Mouse (Mus musculus) limb, embryonic 14.5 days (tissue): ENCODE results near the gene Tmigd3. TPM values are rescaled to one million over a fixed set of nuclear protein-coding genes. Genes with fewer than 3 reads are reported as not detected.

Experiments used
- ATAC-seq: fragments of 200-750 bp; cut with Nextera tagmentation; 2 replicates; pipeline ENCODE4 v1.8.0; 2017; ENCODE audit warnings: low read depth, moderate number of reproducible peaks, moderate TSS enrichment; ENCODE audit not compliant: low FRiP score
- DNase-seq: peaks from one replicate; pipeline ENCODE4 v3.0.0-alpha.2; 2015; ENCODE audit warnings: low spot score
- H3K27ac ChIP-seq: fragments of 300-500 bp; sonication (generic); replicated peaks from 2 replicates; pipeline ENCODE4 v1.5.1; 2014; ENCODE audit warnings: low read depth, mild to moderate bottlenecking, low read length, moderate library complexity, mixed read lengths
- H3K27me3 ChIP-seq: fragments of 300-500 bp; sonication (generic); 2 replicates; pipeline ENCODE4 v1.6.1; 2014; ENCODE audit warnings: low read length, mixed read lengths; ENCODE audit not compliant: control insufficient read depth, insufficient read depth
- H3K36me3 ChIP-seq: fragments of 300-500 bp; sonication (generic); 2 replicates; pipeline ENCODE4 v1.6.1; 2014; ENCODE audit warnings: mild to moderate bottlenecking, low read length, moderate library complexity, mixed read lengths; ENCODE audit not compliant: control insufficient read depth, insufficient read depth
- H3K4me1 ChIP-seq: fragments of 300-500 bp; sonication (generic); 2 replicates; pipeline ENCODE4 v1.6.1; 2014; ENCODE audit warnings: antibody characterized with exemption, low read length, mixed read lengths; ENCODE audit not compliant: control insufficient read depth, insufficient read depth
- H3K4me2 ChIP-seq: fragments of 300-500 bp; sonication (generic); replicated peaks from 2 replicates; pipeline ENCODE4 v1.6.1; 2014; ENCODE audit warnings: low read depth, mild to moderate bottlenecking, low read length, moderate library complexity; ENCODE audit not compliant: severe bottlenecking
- H3K4me3 ChIP-seq: fragments of 300-500 bp; sonication (generic); replicated peaks from 2 replicates; pipeline ENCODE4 v1.5.1; 2014; ENCODE audit warnings: low read length
- H3K9ac ChIP-seq: fragments of 300-500 bp; sonication (generic); 2 replicates; pipeline ENCODE4 v1.6.1; 2014; ENCODE audit warnings: mild to moderate bottlenecking, low read depth, low read length, moderate library complexity; ENCODE audit not compliant: severe bottlenecking
- H3K9me3 ChIP-seq: fragments of 300-500 bp; sonication (generic); 2 replicates; pipeline ENCODE4 v1.6.1; 2016; ENCODE audit warnings: low read length; ENCODE audit not compliant: control insufficient read depth
- POLR2A ChIP-seq: fragments of 200-500 bp; IDR thresholded peaks from 2 replicates; pipeline ENCODE4 v1.8.0; 2012; ENCODE audit warnings: inconsistent platforms, mild to moderate bottlenecking, moderate library complexity, borderline replicate concordance; ENCODE audit not compliant: insufficient read depth, insufficient read length; ENCODE audit errors: extremely low read depth
- WGBS: fragments of 180-500 bp; shearing (Covaris S2); extraction: QIAGEN DNeasy Blood & Tissue Kit; methylation state at CpG from one replicate; pipeline ENCODE4 v1.1.7; 2014; 5-methylcytosine and 5-hydroxymethylcytosine counted together
- polyA plus RNA-seq, 2 experiments: library from polyadenylated mRNA; depleted of rRNA in 1 of 2; stranded (reverse) in 1 of 2; unstranded in 1 of 2; fragments of >200 nt; fragmentation: Nextera tagmentation in 1 of 2; extraction: Ambion mirVana in 1 of 2; gene quantifications; 2 replicates each; pipeline versions ENCODE4 v1.2.1 to v1.2.3; 2012 to 2014

The Tmigd3 gene
- polyA plus RNA-seq, 2 experiments, result 0.21 to 0.23 TPM

- H3K9me3 ChIP-seq, result no peaks in the 10 kb centered on the region
- no peaks in the 10 kb centered on the region for H3K4me1 ChIP-seq
- H3K27ac ChIP-seq, result no peak within 1 kb of the TSS
- WGBS, result 73% methylated on average over 8 of the region's 8 CpGs
- H3K9ac ChIP-seq, result no peak within 1 kb of the TSS
- no peak for TF ChIP-seq POLR2A
- no peaks in the 10 kb centered on the region for H3K36me3 ChIP-seq
- no peak within 1 kb of the TSS for H3K4me2 ChIP-seq
- H3K27me3 ChIP-seq, result no peaks in the 10 kb centered on the region
- DNase-seq (no peak), ATAC-seq (no peak)
- H3K4me3 ChIP-seq, result no peak within 1 kb of the TSS
These were observed 61.8 kb downstream of the Tmigd3 start, which contains the start of gene I830077J02Rik for GRCm38 (mm10) chr3:105932240-105933071. Gene I830077J02Rik, minus strand, starts transcription at chr3:105932664.

- H3K4me3 ChIP-seq, result no peak overlapping the region
- no peaks in the 10 kb centered on the region for H3K4me1 ChIP-seq
- H3K9ac ChIP-seq, result no peak overlapping the region
- WGBS, result 94% methylated on average over 6 of the region's 6 CpGs
- no peak for TF ChIP-seq POLR2A
- no peaks in the 10 kb centered on the region for H3K27me3 ChIP-seq
- DNase-seq (no peak), ATAC-seq (no peak)
- H3K27ac ChIP-seq, result no peak overlapping the region
- H3K9me3 ChIP-seq, result no peaks in the 10 kb centered on the region
- H3K36me3 ChIP-seq, result peaks cover 4% of the 10 kb centered on the region; the same call in 1 of the 2 replicates
- H3K4me2 ChIP-seq, result no peak overlapping the region
These were observed 63.2 kb downstream of the Tmigd3 start for GRCm38 (mm10) chr3:105933926-105934325.

GRCm38 (mm10) chr3:105935033-105935432 is 64.3 kb downstream of the Tmigd3 start:
- DNase-seq (peak; percentile 12), ATAC-seq (no peak)
- TF ChIP-seq POLR2A, result no peak
- no peaks in the 10 kb centered on the region for H3K9me3 ChIP-seq
- no peaks in the 10 kb centered on the region for H3K4me1 ChIP-seq
- H3K36me3 ChIP-seq, result peaks cover 4% of the 10 kb centered on the region; the same call in 1 of the 2 replicates
- no peak overlapping the region for H3K4me2 ChIP-seq
- WGBS, result 90% methylated on average over 5 of the region's 5 CpGs
- H3K9ac ChIP-seq, result no peak overlapping the region
- H3K4me3 ChIP-seq, result no peak overlapping the region
- H3K27me3 ChIP-seq, result no peaks in the 10 kb centered on the region
- H3K27ac ChIP-seq, result no peak overlapping the region

- H3K4me1 ChIP-seq, result no peaks in the 10 kb centered on the region
- WGBS, result 87% methylated on average over 4 of the region's 4 CpGs
- no peaks in the 10 kb centered on the region for H3K9me3 ChIP-seq
- no peak for TF ChIP-seq POLR2A
- ATAC-seq (no peak), DNase-seq (no peak)
- H3K36me3 ChIP-seq, result peaks cover 12% of the 10 kb centered on the region
- H3K27me3 ChIP-seq, result no peaks in the 10 kb centered on the region
- H3K9ac ChIP-seq, result no peak overlapping the region
- no peak overlapping the region for H3K4me3 ChIP-seq
- no peak overlapping the region for H3K27ac ChIP-seq
- no peak overlapping the region for H3K4me2 ChIP-seq
These were observed 65.4 kb downstream of the Tmigd3 start for GRCm38 (mm10) chr3:105936111-105936510.

GRCm38 (mm10) chr3:105951348-105951747 is 80.6 kb downstream of the Tmigd3 start:
- no peak overlapping the region for H3K9ac ChIP-seq
- no peaks in the 10 kb centered on the region for H3K4me1 ChIP-seq
- DNase-seq, result no peak
- H3K4me2 ChIP-seq, result no peak overlapping the region
- H3K27me3 ChIP-seq, result no peaks in the 10 kb centered on the region
- WGBS, result 95% methylated on average over 7 of the region's 7 CpGs
- ATAC-seq, result no peak
- H3K9me3 ChIP-seq, result no peaks in the 10 kb centered on the region
- no peak for TF ChIP-seq POLR2A
- no peak overlapping the region for H3K27ac ChIP-seq
- H3K36me3 ChIP-seq, result peaks cover 78% of the 10 kb centered on the region
- H3K4me3 ChIP-seq, result no peak overlapping the region
